Mouse (Mus musculus) cerebellum, adult 8-10 months (tissue): ENCODE results near the gene Pnpla2.
A peak's percentile ranks its signal among the peaks of the same experiment; 100 is the strongest.
"Not testable (repeated sequence)": the region's sequence is repeated elsewhere in the genome, so short reads cannot be mapped to it uniquely, and the experiment has no call there.

Source experiments
- DNase-seq: peaks from one replicate; pipeline ENCODE4 v3.0.0; 2022

Pnpla2 gene

GRCm38 (mm10) chr7:141454967-141455551 is at the start of gene Pnpla2:
Pnpla2 (plus strand) TSS chr7:141455198.
- peak; percentile 88 for DNase-seq

GRCm38 (mm10) chr7:141405466-141405865 is 49.5 kb upstream of the Pnpla2 start:
- DNase-seq: no peak

GRCm38 (mm10) chr7:141407670-141408069 is 47.3 kb upstream of the Pnpla2 start:
- not testable (repeated sequence) for DNase-seq

- DNase-seq: peak; percentile 96
These were observed 46.2 kb upstream of the Pnpla2 start for GRCm38 (mm10) chr7:141408833-141409232.

GRCm38 (mm10) chr7:141410631-141411030 is 44.4 kb upstream of the Pnpla2 start:
- peak; percentile 38 for DNase-seq

GRCm38 (mm10) chr7:141411667-141412066 is 43.3 kb upstream of the Pnpla2 start:
- DNase-seq: no peak

- DNase-seq: peak; percentile 44
These were observed 41.7 kb upstream of the Pnpla2 start for GRCm38 (mm10) chr7:141413331-141413730.

GRCm38 (mm10) chr7:141413809-141414584 is 41.0 kb upstream of the Pnpla2 start, which contains the start of gene Gatd1:
Gatd1 (minus strand) TSS chr7:141414136.
- peak; percentile 99 for DNase-seq

GRCm38 (mm10) chr7:141416144-141416841 is 38.7 kb upstream of the Pnpla2 start:
- no peak for DNase-seq

GRCm38 (mm10) chr7:141417731-141418681 is 37.0 kb upstream of the Pnpla2 start:
- DNase-seq: no peak

- DNase-seq: peak; percentile 42
These were observed 36.0 kb upstream of the Pnpla2 start for GRCm38 (mm10) chr7:141418970-141419369.

GRCm38 (mm10) chr7:141420030-141420702 is 34.8 kb upstream of the Pnpla2 start:
- no peak for DNase-seq

- no peak for DNase-seq
These were observed 31.2 kb upstream of the Pnpla2 start for GRCm38 (mm10) chr7:141423811-141424210.

- no peak for DNase-seq
These were observed 27.9 kb upstream of the Pnpla2 start for GRCm38 (mm10) chr7:141426948-141427730.

GRCm38 (mm10) chr7:141428701-141429100 is 26.3 kb upstream of the Pnpla2 start:
- DNase-seq: no peak

- peak; percentile 89 for DNase-seq
These were observed 25.7 kb upstream of the Pnpla2 start, which contains the start of gene Cend1 for GRCm38 (mm10) chr7:141429310-141429709. Cend1 (minus strand) TSS chr7:141429491.

- DNase-seq: peak; percentile 55
These were observed 25.0 kb upstream of the Pnpla2 start for GRCm38 (mm10) chr7:141429840-141430584.

- DNase-seq: peak; percentile 53
These were observed 24.3 kb upstream of the Pnpla2 start for GRCm38 (mm10) chr7:141430585-141431240.

GRCm38 (mm10) chr7:141431434-141432185 is 23.4 kb upstream of the Pnpla2 start:
- peak; percentile 50 for DNase-seq
